Mouse (Mus musculus): ENCODE measurements around the gene Enpp6. TPM values are rescaled to one million over a fixed set of nuclear protein-coding genes. Genes with fewer than 3 reads are reported as not detected.

Enpp6 gene
- total and polyA plus RNA-seq, 2 experiments from 2014 or later: 0.80 to 1.9 TPM

DNA sequence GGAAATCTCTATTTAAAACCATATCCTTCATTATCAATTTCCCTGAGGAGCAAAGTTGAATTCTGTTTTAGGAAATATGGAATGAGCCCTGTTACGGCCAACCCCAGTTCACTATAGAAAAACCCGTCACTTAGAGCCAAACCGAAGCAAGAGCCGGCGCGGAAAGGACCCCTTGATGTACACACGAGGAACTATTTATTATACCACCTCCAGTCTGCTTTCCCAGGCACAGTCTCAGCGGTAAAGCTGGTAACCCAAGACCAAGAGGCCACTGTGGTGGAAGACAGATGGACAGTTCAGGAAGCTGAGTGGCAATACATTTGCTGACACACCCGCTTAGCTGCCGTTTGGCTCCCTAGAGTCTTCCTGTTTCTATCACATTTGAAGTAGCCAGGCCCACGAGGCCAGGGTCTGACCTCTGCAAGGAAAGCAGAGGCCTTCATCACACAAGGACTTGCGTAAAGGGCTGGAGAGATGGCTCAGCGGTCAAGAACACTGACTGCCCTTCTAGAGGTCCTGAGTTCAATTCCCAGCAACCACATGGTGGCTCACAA, 21.6 kb downstream of the Enpp6 start:
- Histone ChIP-seq H3K9ac (replicated peaks; ENCODE audit: low read length, poor library complexity, severe bottlenecking) (no peak overlapping the region), H3K36me3 (ENCODE audit: insufficient read depth, low read length) (no peaks in the 10 kb centered on the region), H3K9me3 (ENCODE audit: low read length) (no peaks in the 10 kb centered on the region), H3K27me3 (ENCODE audit: insufficient read depth, low read length) (no peaks in the 10 kb centered on the region), H3K27ac (ENCODE audit: low read depth, low read length) (no peak overlapping the region), H3K4me2 (ENCODE audit: low read depth, low read length, poor library complexity, severe bottlenecking) (no peak overlapping the region), H3K4me3 (ENCODE audit: low read depth, low read length) (no peak overlapping the region), H3K4me1 (ENCODE audit: insufficient read depth, low read length) (no peaks in the 10 kb centered on the region)
- DNase-seq (ENCODE audit: low spot score) (no peak), ATAC-seq (ENCODE audit: low FRiP score) (no peak)
- 91% methylated on average over 13 of the region's 13 CpGs for WGBS
- TF ChIP-seq CTCF (IDR thresholded peaks at IDR 0.05): no peak

DNA sequence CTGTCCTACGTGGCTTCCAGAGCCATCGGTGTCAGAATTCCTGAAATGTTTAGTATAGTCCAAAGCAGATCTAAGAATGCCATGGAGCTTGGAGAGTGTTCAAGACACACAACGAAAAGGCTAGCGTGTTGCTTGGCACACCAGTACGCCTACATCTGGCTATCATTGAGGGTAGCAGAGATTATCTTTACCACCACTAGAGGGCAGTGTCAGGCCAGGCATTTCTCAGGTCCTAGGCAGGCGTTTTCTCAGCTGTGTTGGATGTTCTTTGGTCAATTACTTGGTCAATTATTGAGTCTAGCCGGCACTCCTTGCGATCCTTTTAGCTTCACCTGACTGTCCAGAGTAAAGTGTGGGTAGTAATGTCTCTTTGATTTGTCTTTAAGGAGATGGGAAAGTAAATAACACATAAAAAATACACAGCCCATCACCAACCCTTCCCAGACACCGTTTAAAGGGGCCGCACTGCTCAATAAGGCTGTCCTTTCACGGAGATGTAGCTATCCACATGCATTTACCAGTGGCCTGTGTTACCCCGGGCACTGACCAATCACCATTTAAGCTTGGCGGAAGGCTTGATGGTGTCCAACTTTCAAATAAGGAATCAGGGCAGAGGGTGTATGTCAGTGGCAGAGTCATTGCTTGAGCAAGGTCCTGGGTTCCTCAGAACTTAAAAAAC, 29.7 kb downstream of the Enpp6 start:
- H3K4me2 ChIP-seq (ENCODE audit: low read depth, low read length, poor library complexity, severe bottlenecking): no peak overlapping the region
- WGBS: 37% methylated on average over 13 of the region's 13 CpGs
- H3K9me3 ChIP-seq (ENCODE audit: low read length): no peaks in the 10 kb centered on the region

DNA sequence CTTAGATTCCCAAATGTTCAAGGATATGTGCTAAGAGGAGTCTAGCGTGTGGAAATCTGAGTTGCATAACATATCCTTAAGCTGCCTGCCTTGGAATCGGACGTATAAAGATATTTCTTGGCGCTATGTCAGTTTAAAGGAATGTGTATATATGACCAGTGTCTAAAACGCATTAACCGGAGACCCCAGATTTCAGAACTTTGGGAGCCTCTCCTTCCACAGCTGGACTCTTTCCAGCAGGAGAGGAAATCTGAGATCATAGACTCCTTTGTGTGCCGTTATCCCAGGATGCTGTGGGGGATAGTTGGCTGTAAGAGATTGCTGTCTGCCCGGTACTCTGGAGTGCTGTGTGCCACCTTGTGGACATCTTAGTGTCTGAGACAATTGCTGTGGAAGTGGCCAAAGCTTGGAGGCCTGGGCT, 34.5 kb downstream of the Enpp6 start:
- Histone ChIP-seq H3K9me3 (ENCODE audit: low read length) (no peaks in the 10 kb centered on the region), H3K4me3 (ENCODE audit: low read depth, low read length) (no peak overlapping the region)

More for the DNA sequence above, 29.7 kb downstream of the Enpp6 start:
- no peak overlapping the region for H3K27ac ChIP-seq (ENCODE audit: low read depth, low read length)
- H3K27me3 ChIP-seq (ENCODE audit: insufficient read depth, low read length): 0 out of 2 replicates have a peak, but pooled peaks cover 3% of the 10 kb centered on the region
- peak; percentile 99 for TF ChIP-seq CTCF (IDR thresholded peaks at IDR 0.05)
- DNase-seq (ENCODE audit: low spot score): peak; percentile 86
- ATAC-seq (ENCODE audit: low FRiP score): peak; percentile 78
- H3K36me3 ChIP-seq (ENCODE audit: insufficient read depth, low read length): no peaks in the 10 kb centered on the region
- H3K4me1 ChIP-seq (ENCODE audit: insufficient read depth, low read length): no peaks in the 10 kb centered on the region
- no peak overlapping the region for H3K4me3 ChIP-seq (ENCODE audit: low read depth, low read length)
- H3K9ac ChIP-seq (replicated peaks; ENCODE audit: low read length, poor library complexity, severe bottlenecking): no peak overlapping the region

DNA sequence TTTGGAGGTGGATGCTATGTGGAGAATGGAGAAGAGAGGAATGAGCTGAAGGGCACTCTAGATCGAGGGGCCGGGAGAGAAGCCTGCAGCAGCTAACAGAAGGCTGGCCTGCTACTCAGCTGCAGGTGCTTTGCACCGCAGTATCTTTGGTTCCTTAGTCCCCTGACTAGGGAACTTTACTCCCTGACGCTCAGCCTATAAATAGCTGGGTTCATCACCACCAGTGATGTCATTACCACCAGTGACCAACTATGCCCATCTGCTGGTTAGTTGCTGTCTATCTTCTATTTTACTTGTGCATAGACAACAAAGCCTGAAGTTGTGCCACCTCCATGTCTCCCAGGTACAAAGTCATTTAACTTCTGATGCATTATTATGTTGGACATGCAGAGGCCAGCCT, 37.9 kb downstream of the Enpp6 start:
- Histone ChIP-seq H3K4me2 (ENCODE audit: low read depth, low read length, poor library complexity, severe bottlenecking) (no peak overlapping the region), H3K9ac (replicated peaks; ENCODE audit: low read length, poor library complexity, severe bottlenecking) (no peak overlapping the region), H3K9me3 (ENCODE audit: low read length) (no peaks in the 10 kb centered on the region), H3K4me1 (ENCODE audit: insufficient read depth, low read length) (no peaks in the 10 kb centered on the region), H3K36me3 (ENCODE audit: insufficient read depth, low read length) (no peaks in the 10 kb centered on the region), H3K4me3 (ENCODE audit: low read depth, low read length) (no peak overlapping the region), H3K27ac (ENCODE audit: low read depth, low read length) (no peak overlapping the region), H3K27me3 (ENCODE audit: insufficient read depth, low read length) (no peaks in the 10 kb centered on the region)
- DNase-seq (ENCODE audit: low spot score): no peak
- ATAC-seq (ENCODE audit: low FRiP score): no peak
- 93% methylated on average over 4 of the region's 4 CpGs for WGBS
- TF ChIP-seq CTCF (IDR thresholded peaks at IDR 0.05): no peak

More for the DNA sequence above, 34.5 kb downstream of the Enpp6 start:
- Histone ChIP-seq H3K27ac (ENCODE audit: low read depth, low read length) (no peak overlapping the region), H3K4me1 (ENCODE audit: insufficient read depth, low read length) (no peaks in the 10 kb centered on the region), H3K27me3 (ENCODE audit: insufficient read depth, low read length) (0 out of 2 replicates have a peak, but pooled peaks cover 3% of the 10 kb centered on the region), H3K9ac (replicated peaks; ENCODE audit: low read length, poor library complexity, severe bottlenecking) (no peak overlapping the region), H3K36me3 (ENCODE audit: insufficient read depth, low read length) (no peaks in the 10 kb centered on the region), H3K4me2 (ENCODE audit: low read depth, low read length, poor library complexity, severe bottlenecking) (no peak overlapping the region)
- peak; percentile 54 for TF ChIP-seq CTCF (IDR thresholded peaks at IDR 0.05)
- DNase-seq (ENCODE audit: low spot score): peak; percentile 14
- no peak for ATAC-seq (ENCODE audit: low FRiP score)
- WGBS: 69% methylated on average over 8 of the region's 8 CpGs

DNA sequence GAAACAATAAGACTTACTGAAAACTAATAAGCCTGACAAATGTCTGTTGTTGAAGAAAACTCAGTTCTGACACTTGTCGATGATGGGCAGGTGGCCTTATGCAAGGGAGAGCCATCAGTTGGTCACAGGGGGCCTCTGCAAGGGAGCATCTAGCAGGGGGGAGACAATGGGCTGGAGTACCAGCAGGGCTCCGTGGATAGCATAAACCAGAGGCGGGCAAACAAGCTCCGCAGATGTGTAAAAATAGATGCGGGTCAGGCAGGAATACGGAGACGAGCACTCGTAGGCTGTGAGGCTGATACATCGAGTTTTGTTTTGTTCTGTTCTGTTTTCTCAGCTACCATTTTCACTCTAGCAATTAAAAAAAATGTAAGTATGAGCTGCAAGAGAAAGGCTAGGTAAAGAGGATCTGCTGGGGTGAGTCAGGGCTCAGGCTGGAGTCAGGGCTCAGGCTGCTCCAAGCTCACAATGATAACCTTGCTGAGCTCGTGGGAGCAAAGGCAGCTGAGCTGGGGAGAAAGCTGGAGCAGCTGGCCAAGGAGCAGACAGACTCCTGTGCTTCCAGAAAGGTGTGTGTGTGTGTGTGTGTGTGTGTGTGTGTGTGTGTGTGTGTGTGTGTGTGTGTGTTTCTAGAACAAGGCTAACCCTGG, 40.3 kb downstream of the Enpp6 start:
- Histone ChIP-seq H3K4me2 (ENCODE audit: low read depth, low read length, poor library complexity, severe bottlenecking) (no peak overlapping the region), H3K27ac (ENCODE audit: low read depth, low read length) (no peak overlapping the region), H3K9ac (replicated peaks; ENCODE audit: low read length, poor library complexity, severe bottlenecking) (no peak overlapping the region), H3K36me3 (ENCODE audit: insufficient read depth, low read length) (no peaks in the 10 kb centered on the region), H3K4me1 (ENCODE audit: insufficient read depth, low read length) (no peaks in the 10 kb centered on the region), H3K27me3 (ENCODE audit: insufficient read depth, low read length) (no peaks in the 10 kb centered on the region), H3K4me3 (ENCODE audit: low read depth, low read length) (no peak overlapping the region), H3K9me3 (ENCODE audit: low read length) (no peaks in the 10 kb centered on the region)
- 56% methylated on average over 10 of the region's 10 CpGs for WGBS
- ATAC-seq (ENCODE audit: low FRiP score) (no peak), DNase-seq (ENCODE audit: low spot score) (no peak)
- TF ChIP-seq CTCF (IDR thresholded peaks at IDR 0.05): no peak

DNA sequence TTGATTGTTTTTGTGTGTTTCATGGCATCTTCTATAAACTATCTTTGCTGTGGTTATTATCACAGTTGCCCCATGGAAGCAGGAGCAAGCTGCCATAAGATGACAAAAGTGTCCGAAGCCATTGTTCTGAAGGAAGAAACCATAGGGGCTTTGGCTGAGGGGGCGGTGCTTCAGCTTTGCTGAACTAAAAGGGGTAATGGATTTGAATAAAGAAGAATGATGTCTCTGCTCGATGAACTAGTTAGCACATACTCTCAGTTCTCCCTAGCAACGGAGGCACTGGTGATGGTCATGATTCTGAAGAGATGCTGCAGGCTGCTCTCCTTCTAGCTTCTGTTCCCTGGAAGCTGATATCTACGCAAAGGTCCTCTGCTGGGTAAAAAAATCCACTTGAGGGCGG, 41.8 kb downstream of the Enpp6 start:
- H3K4me1 ChIP-seq (ENCODE audit: insufficient read depth, low read length): no peaks in the 10 kb centered on the region
- DNase-seq (ENCODE audit: low spot score) (peak; percentile 20), ATAC-seq (ENCODE audit: low FRiP score) (no peak)
- no peak overlapping the region for H3K9ac ChIP-seq (replicated peaks; ENCODE audit: low read length, poor library complexity, severe bottlenecking)
- H3K4me2 ChIP-seq (ENCODE audit: low read depth, low read length, poor library complexity, severe bottlenecking): no peak overlapping the region
- H3K9me3 ChIP-seq (ENCODE audit: low read length): no peaks in the 10 kb centered on the region
- no peaks in the 10 kb centered on the region for H3K27me3 ChIP-seq (ENCODE audit: insufficient read depth, low read length)
- no peak overlapping the region for H3K27ac ChIP-seq (ENCODE audit: low read depth, low read length)
- H3K4me3 ChIP-seq (ENCODE audit: low read depth, low read length): no peak overlapping the region
- 22% methylated on average over 6 of the region's 6 CpGs for WGBS
- TF ChIP-seq CTCF (IDR thresholded peaks at IDR 0.05): no peak
- no peaks in the 10 kb centered on the region for H3K36me3 ChIP-seq (ENCODE audit: insufficient read depth, low read length)
